Mouse (Mus musculus) heart, embryonic 10.5 days (tissue): ENCODE data around the gene Lrrc2. TPM values are rescaled to one million over a fixed set of nuclear protein-coding genes. Genes with fewer than 3 reads are reported as not detected.

Source experiments
- DNase-seq: peaks from one replicate; pipeline ENCODE4 v3.0.0-alpha.2; 2017; ENCODE audit warnings: low spot score
- H3K27ac ChIP-seq: fragments of 300-500 bp; sonication (generic); 2 replicates; pipeline ENCODE4 v1.5.1; 2016; ENCODE audit warnings: mild to moderate bottlenecking
- H3K27me3 ChIP-seq: fragments of 300-500 bp; sonication (generic); 2 replicates; pipeline ENCODE4 v1.6.1; 2016; ENCODE audit warnings: mild to moderate bottlenecking; ENCODE audit not compliant: poor library complexity, insufficient read depth, severe bottlenecking
- H3K36me3 ChIP-seq: fragments of 300-500 bp; sonication (generic); 2 replicates; pipeline ENCODE4 v1.6.1; 2016; ENCODE audit warnings: mild to moderate bottlenecking, moderate library complexity
- H3K4me1 ChIP-seq: fragments of 300-500 bp; sonication (generic); 2 replicates; pipeline ENCODE4 v1.6.1; 2016; ENCODE audit warnings: mild to moderate bottlenecking
- H3K4me3 ChIP-seq: fragments of 300-500 bp; sonication (generic); 2 replicates; pipeline ENCODE4 v1.5.1; 2016; ENCODE audit warnings: mild to moderate bottlenecking, moderate library complexity
- H3K9me3 ChIP-seq: fragments of 300-500 bp; sonication (generic); 2 replicates; pipeline ENCODE4 v1.6.1; 2016; ENCODE audit warnings: mild to moderate bottlenecking, moderate library complexity
- WGBS: fragments of 180-500 bp; shearing (Covaris S2); methylation state at CpG from one replicate; pipeline ENCODE4 v1.1.7; 2016; 5-methylcytosine and 5-hydroxymethylcytosine counted together
- polyA plus RNA-seq: library from polyadenylated mRNA; unstranded; fragments of >200 nt; fragmentation: Nextera tagmentation; extraction: Ambion mirVana; gene quantifications from 2 replicates; pipeline ENCODE4 v1.2.1, GENCODE M21; 2016

Gene Lrrc2
- polyA plus RNA-seq, 1 experiment from 2014 or later: 0.68 TPM

- no peak for DNase-seq
- Histone ChIP-seq H3K27me3 (no peaks in the 10 kb centered on the region), H3K27ac (no peak overlapping the region), H3K4me1 (no peaks in the 10 kb centered on the region), H3K36me3 (no peaks in the 10 kb centered on the region), H3K4me3 (no peak overlapping the region), H3K9me3 (no peaks in the 10 kb centered on the region)
- WGBS: 89% methylated on average over 11 of the region's 11 CpGs
Measured at GRCm38 (mm10) chr9:110979411-110979810, 28.1 kb downstream of the Lrrc2 start.

GRCm38 (mm10) chr9:110982351-110982750 lies 31.0 kb downstream of the Lrrc2 start:
- H3K27me3 ChIP-seq: no peaks in the 10 kb centered on the region
- no peak overlapping the region for H3K4me3 ChIP-seq
- H3K27ac ChIP-seq: no peak overlapping the region
- no peaks in the 10 kb centered on the region for H3K4me1 ChIP-seq
- 67% methylated on average over 4 of the region's 4 CpGs for WGBS
- no peaks in the 10 kb centered on the region for H3K9me3 ChIP-seq
- DNase-seq: peak; percentile 36
- H3K36me3 ChIP-seq: no peaks in the 10 kb centered on the region

- no peak overlapping the region for H3K4me3 ChIP-seq
- peaks cover 3% of the 10 kb centered on the region for H3K4me1 ChIP-seq
- no peaks in the 10 kb centered on the region for H3K27me3 ChIP-seq
- no peak for DNase-seq
- no peaks in the 10 kb centered on the region for H3K36me3 ChIP-seq
- WGBS: 88% methylated on average over 9 of the region's 9 CpGs
- no peak overlapping the region for H3K27ac ChIP-seq
- no peaks in the 10 kb centered on the region for H3K9me3 ChIP-seq
Measured at GRCm38 (mm10) chr9:110984096-110984495, 32.8 kb downstream of the Lrrc2 start.

- peak; percentile 3 for DNase-seq
- WGBS: 90% methylated on average over 5 of the region's 5 CpGs
- no peak overlapping the region for H3K4me3 ChIP-seq
- H3K36me3 ChIP-seq: no peaks in the 10 kb centered on the region
- peaks cover 8% of the 10 kb centered on the region for H3K4me1 ChIP-seq
- H3K9me3 ChIP-seq: no peaks in the 10 kb centered on the region
- no peak overlapping the region for H3K27ac ChIP-seq
- H3K27me3 ChIP-seq: no peaks in the 10 kb centered on the region
Measured at GRCm38 (mm10) chr9:110985541-110985940, 34.2 kb downstream of the Lrrc2 start.

GRCm38 (mm10) chr9:110985951-110986350 lies 34.6 kb downstream of the Lrrc2 start:
- WGBS: 85% methylated on average over 8 of the region's 8 CpGs
- H3K27ac ChIP-seq: no peak overlapping the region
- H3K27me3 ChIP-seq: no peaks in the 10 kb centered on the region
- peaks cover 8% of the 10 kb centered on the region for H3K4me1 ChIP-seq
- no peaks in the 10 kb centered on the region for H3K9me3 ChIP-seq
- peak; percentile 64 for DNase-seq
- H3K36me3 ChIP-seq: no peaks in the 10 kb centered on the region
- H3K4me3 ChIP-seq: no peak overlapping the region

- Histone ChIP-seq H3K9me3 (no peaks in the 10 kb centered on the region), H3K27me3 (no peaks in the 10 kb centered on the region), H3K4me3 (no peak overlapping the region), H3K36me3 (no peaks in the 10 kb centered on the region), H3K4me1 (peaks cover 8% of the 10 kb centered on the region), H3K27ac (no peak overlapping the region)
- WGBS: 71% methylated on average over 4 of the region's 4 CpGs
- peak; percentile 50 for DNase-seq
Measured at GRCm38 (mm10) chr9:110987331-110987730, 36.0 kb downstream of the Lrrc2 start.

- DNase-seq: peak; percentile 3
- 79% methylated on average over 3 of the region's 3 CpGs for whole genome bisulfite sequencing
- no peaks in the 10 kb centered on the region for H3K27me3 ChIP-seq
- no peaks in the 10 kb centered on the region for H3K9me3 ChIP-seq
- H3K27ac ChIP-seq: no peak overlapping the region
- H3K4me3 ChIP-seq: no peak overlapping the region
- H3K36me3 ChIP-seq: no peaks in the 10 kb centered on the region
- peaks cover 8% of the 10 kb centered on the region for H3K4me1 ChIP-seq
Measured at GRCm38 (mm10) chr9:110988078-110988477, 36.7 kb downstream of the Lrrc2 start.

- H3K9me3 ChIP-seq: no peaks in the 10 kb centered on the region
- H3K4me3 ChIP-seq: no peak overlapping the region
- WGBS: 59% methylated on average over 4 of the region's 4 CpGs
- H3K36me3 ChIP-seq: no peaks in the 10 kb centered on the region
- H3K27ac ChIP-seq: no peak overlapping the region
- H3K27me3 ChIP-seq: no peaks in the 10 kb centered on the region
- H3K4me1 ChIP-seq: peaks cover 11% of the 10 kb centered on the region
- DNase-seq: peak; percentile 51
Measured at GRCm38 (mm10) chr9:110989141-110989540, 37.8 kb downstream of the Lrrc2 start.

GRCm38 (mm10) chr9:110989543-110989942 lies 38.2 kb downstream of the Lrrc2 start:
- Histone ChIP-seq H3K4me3 (no peak overlapping the region), H3K27ac (no peak overlapping the region), H3K9me3 (no peaks in the 10 kb centered on the region), H3K4me1 (peaks cover 11% of the 10 kb centered on the region), H3K27me3 (no peaks in the 10 kb centered on the region), H3K36me3 (no peaks in the 10 kb centered on the region)
- WGBS: 89% methylated on average over 2 of the region's 2 CpGs
- DNase-seq: no peak

- no peak within 1 kb of the TSS for H3K4me3 ChIP-seq
- H3K9me3 ChIP-seq: no peaks in the 10 kb centered on the region
- DNase-seq: peak; percentile 31
- H3K36me3 ChIP-seq: no peaks in the 10 kb centered on the region
- H3K4me1 ChIP-seq: peaks cover 16% of the 10 kb centered on the region
- WGBS: 44% methylated on average over 6 of the region's 6 CpGs
- H3K27ac ChIP-seq: no peak within 1 kb of the TSS
- no peaks in the 10 kb centered on the region for H3K27me3 ChIP-seq
Measured at GRCm38 (mm10) chr9:110990204-110990603, 38.9 kb downstream of the Lrrc2 start, which contains the start of gene Rtp3. Gene Rtp3, minus strand, starts transcription at chr9:110990583.

- Histone ChIP-seq H3K9me3 (no peaks in the 10 kb centered on the region), H3K4me1 (peaks cover 16% of the 10 kb centered on the region), H3K27ac (no peak overlapping the region), H3K36me3 (no peaks in the 10 kb centered on the region), H3K4me3 (no peak overlapping the region), H3K27me3 (no peaks in the 10 kb centered on the region)
- 55% methylated on average over 3 of the region's 3 CpGs for WGBS
- no peak for DNase-seq
Measured at GRCm38 (mm10) chr9:110993281-110993709, 42.0 kb downstream of the Lrrc2 start.

- H3K27ac ChIP-seq: peak overlapping the region; percentile 87
- H3K27me3 ChIP-seq: no peaks in the 10 kb centered on the region
- DNase-seq: peak; percentile 96
- peak overlapping the region; percentile 60 for H3K4me3 ChIP-seq
- H3K4me1 ChIP-seq: peaks cover 13% of the 10 kb centered on the region; the same call in 1 of the 2 replicates
- H3K9me3 ChIP-seq: no peaks in the 10 kb centered on the region
- whole genome bisulfite sequencing: 8% methylated on average over 13 of the region's 13 CpGs
- H3K36me3 ChIP-seq: no peaks in the 10 kb centered on the region
Measured at GRCm38 (mm10) chr9:110994716-110995172, 43.4 kb downstream of the Lrrc2 start.

- H3K27me3 ChIP-seq: no peaks in the 10 kb centered on the region
- H3K9me3 ChIP-seq: no peaks in the 10 kb centered on the region
- H3K27ac ChIP-seq: no peak overlapping the region
- WGBS: 2% methylated on average over 5 of the region's 5 CpGs
- DNase-seq: peak; percentile 87
- no peak overlapping the region for H3K4me3 ChIP-seq
- no peaks in the 10 kb centered on the region for H3K36me3 ChIP-seq
- peaks cover 15% of the 10 kb centered on the region; the same call in 1 of the 2 replicates for H3K4me1 ChIP-seq
Measured at GRCm38 (mm10) chr9:110997245-110997644, 45.9 kb downstream of the Lrrc2 start.

- no peaks in the 10 kb centered on the region for H3K36me3 ChIP-seq
- WGBS: 81% methylated on average over 2 of the region's 2 CpGs
Measured at GRCm38 (mm10) chr9:110999056-110999455, 47.7 kb downstream of the Lrrc2 start.

More at GRCm38 (mm10) chr9:110999056-110999455, 47.7 kb downstream of the Lrrc2 start:
- no peaks in the 10 kb centered on the region for H3K27me3 ChIP-seq
- no peak overlapping the region for H3K4me3 ChIP-seq
- no peak overlapping the region for H3K27ac ChIP-seq
- H3K4me1 ChIP-seq: peaks cover 11% of the 10 kb centered on the region; the same call in 1 of the 2 replicates
- H3K9me3 ChIP-seq: no peaks in the 10 kb centered on the region
- DNase-seq: no peak
